Mouse (Mus musculus) effector memory CD4-positive, alpha-beta T cell, adult 5 months (primary cell): ENCODE results near the gene Spice1. TPM values are rescaled to one million over a fixed set of nuclear protein-coding genes. Genes with fewer than 3 reads are reported as not detected.

ENCODE experiments used
- polyA plus RNA-seq: library from polyadenylated mRNA; unstranded; fragments of 100-300 nt; shearing (Covaris generic); gene quantifications from one replicate; pipeline ENCODE4 v1.2.1, GENCODE M21; 2017

Gene Spice1
- polyA plus RNA-seq, result 53.2 TPM

DNA sequence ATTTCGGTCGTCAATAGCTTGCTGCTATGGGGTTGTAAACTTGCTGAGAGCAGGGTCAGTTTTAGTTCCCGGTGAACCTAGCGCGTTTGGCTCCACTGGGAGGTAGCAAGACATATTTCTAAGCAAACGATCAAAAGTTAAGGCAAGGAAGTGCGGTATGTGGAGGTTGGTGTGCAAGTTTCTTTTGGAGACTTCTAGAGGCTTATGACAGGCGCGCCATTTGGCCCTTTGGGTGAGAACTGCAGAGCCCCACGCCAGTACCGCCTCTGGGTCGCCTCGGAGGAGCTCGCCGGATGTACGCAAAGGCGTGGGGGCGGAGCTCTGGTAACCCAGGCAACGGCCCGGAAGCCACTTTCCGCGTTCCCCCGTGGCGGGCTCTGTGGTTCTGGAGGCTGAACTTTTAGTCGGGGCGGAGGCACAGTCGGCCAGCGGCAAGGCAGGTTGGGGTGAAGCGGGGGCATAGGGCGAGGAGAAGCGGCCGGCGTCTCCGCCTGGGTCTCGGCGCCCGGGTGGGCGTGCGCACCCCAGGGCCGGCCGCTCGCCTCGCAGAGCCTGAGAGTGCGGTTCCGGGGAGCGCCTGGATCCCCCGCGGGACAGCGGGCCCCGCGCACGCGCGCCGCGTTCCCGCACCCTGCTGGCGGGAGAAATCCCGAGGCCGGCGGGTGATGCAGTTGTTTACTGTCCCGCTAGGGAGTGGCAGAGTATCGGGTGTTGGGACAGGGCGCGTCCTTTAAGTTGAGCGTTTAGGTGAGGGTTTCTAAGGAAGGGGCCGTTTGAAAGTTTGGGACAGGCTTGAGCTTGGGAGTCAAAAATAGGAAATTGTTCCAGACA lies at the start of gene Spice1:
TSS of gene Spice1 (plus strand) at position 51 of the 831 bp plus-strand sequence.

GRCm38 (mm10) chr16:44332861-44333284 lies 14.0 kb upstream of the Spice1 start, which contains the start of gene Sidt1:
Gene Sidt1 (minus strand): TSS chr16:44333196.

DNA sequence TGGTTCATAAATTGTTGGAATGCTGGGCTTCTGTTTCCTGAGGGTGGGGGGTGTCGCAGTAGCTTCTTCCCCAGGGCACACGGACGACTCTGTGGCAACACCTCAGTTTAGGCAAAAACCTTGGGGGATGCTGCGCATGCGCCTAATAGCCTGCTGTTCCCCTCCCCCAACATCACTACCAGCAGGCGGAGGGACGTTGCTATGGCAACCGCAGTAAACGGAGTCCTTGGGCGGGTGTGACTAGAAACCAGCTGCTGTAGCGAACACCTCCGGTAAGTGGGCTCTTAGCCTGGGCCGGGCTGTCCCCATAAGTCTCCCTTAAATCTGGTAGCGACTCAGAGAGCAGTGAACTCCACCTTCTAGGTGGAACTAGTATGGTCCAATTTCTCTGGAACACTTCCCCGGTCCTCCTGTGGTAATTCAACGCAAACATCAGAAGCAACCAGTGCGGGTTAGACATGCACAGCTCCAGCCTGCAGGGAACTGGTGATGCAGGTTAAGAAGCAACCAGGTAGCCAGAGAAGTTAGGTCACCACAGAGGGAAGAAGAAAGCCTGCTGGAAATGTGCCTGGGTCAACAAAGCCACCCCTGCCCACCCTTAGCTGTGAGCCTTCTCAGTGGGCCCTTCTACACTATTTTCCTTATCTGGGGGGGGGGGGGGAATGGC lies 47.8 kb downstream of the Spice1 start, which contains the start of gene Cfap44:
TSS of gene Cfap44 (plus strand) at position 220 of the 667 bp plus-strand sequence.

Other genes starting within 250 kb of the Spice1 start
- 21.7 TPM for gene Atp6v1a, start 207.4 kb upstream of the Spice1 start, polyA plus RNA-seq
- 76.8 TPM for gene Naa50, start 207.3 kb upstream of the Spice1 start, polyA plus RNA-seq
- 7.2 TPM for gene Usf3, start 173.9 kb upstream of the Spice1 start, polyA plus RNA-seq
- gene Sidt1, start 13.9 kb upstream of the Spice1 start, polyA plus RNA-seq, result 335 TPM
- gene Cfap44, start 47.7 kb downstream of the Spice1 start, polyA plus RNA-seq, result not detected
- gene Boc, start 211.8 kb downstream of the Spice1 start, polyA plus RNA-seq, result 0.11 TPM